Mouse (Mus musculus) natural killer cell, adult 2 months (primary cell): ENCODE results near the gene Gm20388.

Experiments used
- DNase-seq, 2 experiments: peaks; one replicate each; pipeline ENCODE4 v3.0.0; 2022; ENCODE audit warnings: low spot score in 2 of 2

Gm20388 gene

DNA sequence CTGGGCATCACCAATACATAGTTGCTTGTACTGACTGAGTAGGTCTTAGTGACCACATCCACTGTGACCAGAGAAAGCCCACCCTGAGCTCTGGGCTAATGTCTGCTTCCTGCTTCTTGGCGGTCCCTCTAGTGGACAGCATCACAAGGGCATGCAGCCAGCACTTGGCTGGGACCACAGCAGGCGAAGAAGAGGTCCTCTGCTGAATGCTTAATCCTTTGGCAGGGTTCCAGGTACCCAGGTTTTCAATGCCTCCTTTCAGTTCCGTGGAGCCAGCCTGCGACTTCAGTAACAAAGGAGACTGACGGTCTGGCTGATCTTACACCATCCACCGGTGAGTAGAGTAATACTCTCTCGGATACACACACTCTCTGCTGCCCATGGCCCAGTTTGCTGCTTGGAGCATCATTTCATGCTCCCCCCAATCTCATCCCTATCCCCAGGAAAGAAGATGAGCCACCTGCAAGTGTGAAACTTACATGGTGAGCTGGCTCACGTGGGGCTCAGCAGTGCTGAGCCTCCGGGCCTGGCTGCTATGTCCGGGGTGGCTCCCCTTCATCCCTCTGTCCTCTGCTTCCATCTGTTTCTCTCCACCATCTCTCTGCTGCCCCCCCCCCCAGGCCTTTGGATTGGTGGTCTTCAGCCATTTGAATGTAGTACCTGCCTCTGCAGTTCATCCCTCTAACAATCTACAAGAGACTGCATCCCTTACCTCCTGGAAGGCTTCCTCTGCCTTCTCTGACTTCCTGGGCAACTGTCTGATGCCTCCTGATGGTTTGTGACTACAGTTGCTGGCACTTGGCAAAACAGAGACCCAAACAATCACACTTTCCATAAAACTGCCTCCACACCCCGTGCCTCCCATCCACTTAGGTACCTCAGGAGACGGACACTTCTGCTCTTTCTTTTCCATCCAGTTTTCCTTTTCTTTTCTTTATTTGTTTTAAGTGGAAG, 2025.0 kb downstream of the Gm20388 start:
- no peak for DNase-seq

DNA sequence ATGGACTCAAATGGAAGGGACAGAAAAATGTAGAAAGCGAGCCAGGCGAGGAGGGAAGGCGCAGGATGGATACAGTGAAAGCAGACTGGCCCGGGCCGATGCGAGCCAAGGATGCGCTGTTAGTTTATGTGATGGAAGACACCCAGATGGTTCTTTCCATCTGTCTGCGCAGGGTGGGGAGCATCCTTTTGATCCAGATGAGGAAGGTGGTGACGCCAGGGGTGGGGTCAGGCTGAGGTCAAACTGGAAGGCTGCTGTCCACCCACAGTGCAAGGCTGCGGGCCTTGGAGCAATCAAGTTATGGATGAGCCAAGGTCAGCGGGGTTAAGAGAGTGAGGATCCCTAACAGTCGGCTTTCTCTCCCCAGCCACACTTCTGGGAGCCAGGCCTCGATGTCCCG, 2025.8 kb downstream of the Gm20388 start:
- DNase-seq = no peak

DNA sequence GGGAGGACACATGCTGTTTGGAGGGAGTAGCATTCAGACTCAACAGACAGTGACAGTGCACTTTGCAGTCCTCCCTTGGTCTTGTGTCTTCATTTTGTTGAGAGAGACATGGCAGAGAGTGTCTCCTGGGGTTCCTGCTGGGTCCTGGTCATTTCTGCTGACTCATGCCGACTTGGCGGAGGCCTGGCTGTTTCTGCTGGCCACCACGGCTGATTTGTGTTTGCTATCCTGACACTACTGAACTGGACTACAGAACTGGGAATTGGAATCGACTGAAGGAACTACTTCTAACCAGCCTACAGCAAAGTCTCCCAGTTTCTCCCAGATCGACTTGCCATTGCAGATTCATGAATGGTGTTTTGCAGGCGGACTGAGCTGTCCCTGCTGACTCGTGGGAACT, 2028.1 kb downstream of the Gm20388 start:
- no peak for DNase-seq

DNA sequence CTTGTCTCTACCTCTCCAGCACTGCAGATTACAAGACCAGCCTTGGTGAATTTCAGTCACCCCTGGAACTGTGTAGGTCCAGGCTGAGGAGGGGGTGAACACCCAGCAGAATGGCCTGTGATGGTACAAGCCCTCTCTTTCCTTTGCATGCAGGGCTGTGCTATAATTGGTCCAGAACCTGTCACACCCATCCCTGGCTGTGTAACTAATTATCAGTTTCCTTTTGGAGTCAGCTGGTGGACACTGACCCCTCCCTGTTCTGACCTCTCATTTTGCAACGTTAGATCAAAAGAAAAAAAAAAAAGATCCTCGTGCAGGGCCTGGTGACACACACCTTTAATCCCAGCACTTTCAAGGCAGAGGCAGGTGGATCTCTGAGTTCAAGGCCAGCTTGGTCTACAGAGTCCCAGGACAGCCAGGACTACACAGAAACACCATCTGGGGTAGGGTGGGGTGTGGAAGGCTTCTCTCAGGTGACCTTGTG, 2032.5 kb downstream of the Gm20388 start:
- DNase-seq = no peak

DNA sequence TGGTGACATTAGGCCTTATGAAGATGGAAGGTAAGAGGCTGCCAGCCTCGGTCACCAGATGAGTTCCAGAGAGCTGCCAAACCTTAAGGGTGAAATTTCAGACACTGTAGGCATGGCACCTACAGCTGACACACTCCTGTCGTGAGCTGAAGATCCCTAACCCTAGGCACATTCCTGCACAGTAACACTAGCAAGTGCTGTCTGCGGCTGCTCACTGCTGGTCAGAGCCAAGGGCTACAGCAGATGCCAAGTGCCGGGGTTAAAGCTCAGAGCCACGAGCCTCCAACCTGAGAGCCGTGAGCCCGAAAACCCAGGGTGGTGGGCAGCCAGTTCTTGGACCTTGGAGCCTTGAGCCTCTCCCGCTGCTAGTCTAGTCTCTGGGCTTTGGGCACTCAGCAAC, 2033.1 kb downstream of the Gm20388 start:
- no peak for DNase-seq

DNA sequence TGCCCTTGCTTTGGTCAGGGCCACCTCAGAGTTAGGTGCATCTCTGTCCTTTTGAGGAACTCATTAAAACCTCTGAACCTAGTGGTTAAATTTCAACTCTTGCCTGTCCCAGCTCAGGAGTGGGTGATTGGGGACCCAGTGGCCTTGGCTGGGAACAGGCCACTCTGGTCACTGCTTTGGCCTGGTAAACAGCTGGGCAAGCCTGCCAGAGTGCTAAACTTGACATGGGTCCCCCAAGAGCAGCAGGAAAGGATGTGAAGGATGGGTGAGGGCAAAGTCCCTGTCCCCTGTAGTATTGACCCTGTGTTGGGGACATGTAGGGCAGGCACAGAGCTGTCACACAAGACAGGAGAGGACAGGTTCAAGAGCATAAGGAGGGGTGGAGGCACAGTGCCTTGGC, 2034.2 kb downstream of the Gm20388 start, which contains the start of gene Car5a:
TSS of gene Car5a (minus strand) at position 74 of the 400 bp plus-strand sequence.
- no peak for DNase-seq

DNA sequence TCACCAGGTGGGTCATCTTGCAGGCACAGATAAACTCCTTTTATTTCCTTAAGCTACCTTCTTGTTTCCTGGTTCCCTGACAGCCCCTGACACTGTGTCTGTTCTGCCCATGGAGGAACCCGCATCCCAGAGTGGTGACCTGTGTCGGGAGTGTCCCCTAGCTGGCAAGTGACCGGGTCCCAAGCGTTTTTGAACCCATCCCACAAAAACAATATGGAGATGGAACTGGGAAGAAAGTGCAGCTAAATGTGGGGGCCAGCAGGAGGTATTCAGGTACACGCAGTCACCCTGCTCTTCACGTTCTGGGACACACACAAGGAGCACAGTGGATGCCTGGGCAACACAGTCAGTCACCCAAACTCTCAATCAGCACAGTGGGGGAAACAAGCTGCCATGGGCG, 2035.7 kb downstream of the Gm20388 start:
- DNase-seq = no peak

DNA sequence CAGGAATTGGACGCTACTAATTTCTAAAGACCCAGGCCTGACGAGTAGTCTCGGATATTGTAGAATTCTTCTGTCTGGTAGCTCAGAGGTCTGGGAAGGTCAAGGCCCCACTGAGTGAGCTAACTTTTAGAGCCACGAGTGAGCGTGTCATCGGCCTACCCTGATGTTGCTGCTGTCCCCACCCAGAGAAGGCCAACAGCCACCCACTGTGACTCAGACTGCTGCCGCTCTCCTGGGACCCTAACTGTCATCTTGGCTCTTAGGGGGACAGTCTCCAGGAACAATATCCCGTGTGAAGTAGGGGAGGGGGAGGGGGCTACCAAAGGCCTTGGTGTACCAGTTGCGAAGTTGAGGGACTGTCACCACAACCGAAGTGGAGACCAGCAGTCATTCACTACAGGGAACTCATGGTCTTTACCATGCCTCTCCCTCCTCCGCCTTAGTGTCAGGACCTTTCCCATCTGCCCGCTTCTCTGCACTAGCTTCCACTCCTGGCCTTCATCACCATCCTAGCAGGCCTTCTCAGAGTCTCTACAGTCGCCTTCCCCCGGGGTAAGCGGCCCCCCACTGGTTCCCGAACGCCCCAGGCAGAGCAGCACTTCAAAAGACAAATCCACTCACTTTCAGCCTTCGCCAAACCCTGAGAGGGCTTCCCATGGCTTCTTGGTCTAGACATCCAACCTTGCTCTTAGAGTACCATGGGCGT, 2036.6 kb downstream of the Gm20388 start:
- DNase-seq = no peak

DNA sequence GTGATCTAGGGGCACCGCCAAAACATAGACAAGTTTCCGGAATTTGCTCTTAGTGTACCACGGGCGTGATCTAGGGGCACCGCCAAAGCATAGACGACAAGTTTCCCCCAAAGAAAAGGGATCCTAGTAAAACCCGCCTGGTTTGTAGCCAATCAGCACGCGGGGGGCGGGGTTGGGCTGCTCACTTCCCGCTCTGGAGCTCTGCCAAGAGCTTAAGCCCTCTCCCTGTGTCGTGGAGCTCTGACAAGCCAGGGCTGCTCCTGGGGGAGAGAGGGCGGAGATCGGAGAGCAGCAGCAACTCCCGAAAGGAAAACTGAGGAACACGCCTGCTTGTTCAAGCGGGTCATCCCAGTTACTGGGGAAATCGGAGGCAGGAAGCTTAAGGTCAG, 2037.1 kb downstream of the Gm20388 start:
- peak; percentile 38 to 63 for DNase-seq

DNA sequence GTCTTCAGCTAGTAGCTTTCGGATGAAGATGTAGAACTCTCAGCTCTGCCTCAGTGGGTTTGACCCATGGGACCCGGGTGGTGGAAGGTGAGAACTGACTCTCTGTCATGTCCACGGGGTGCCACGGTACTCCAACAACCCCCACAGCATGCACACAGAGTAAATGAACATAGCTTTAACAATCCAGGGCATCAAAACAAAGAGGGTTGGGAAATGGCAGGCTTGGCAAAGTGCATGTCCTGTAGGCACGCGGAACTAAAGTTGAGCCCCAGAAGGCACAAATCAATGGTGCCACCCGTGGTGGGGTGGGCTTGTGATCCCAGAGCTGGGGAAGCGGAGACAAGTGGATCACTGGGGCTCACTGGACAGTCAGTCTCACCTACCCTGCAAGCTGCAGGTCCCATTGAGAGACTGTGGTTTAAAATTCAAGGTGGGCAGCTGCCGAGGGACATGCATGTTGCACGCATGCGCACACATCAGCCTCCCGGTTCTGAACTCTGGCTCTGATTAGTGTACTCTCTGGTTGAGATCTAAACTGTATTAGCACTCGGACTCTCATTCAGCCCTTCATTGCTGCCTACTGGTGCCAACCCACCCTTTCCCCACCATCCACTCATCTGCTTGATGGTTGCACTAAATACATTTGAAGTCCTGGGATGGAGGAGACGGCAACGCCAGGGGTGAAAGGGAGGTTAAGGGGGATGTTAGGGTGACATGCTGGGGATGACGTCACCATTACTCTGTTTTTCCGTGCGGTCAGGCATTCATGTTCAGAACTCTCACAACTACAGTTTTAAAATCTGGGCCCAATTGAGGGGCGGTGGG, 2037.9 kb downstream of the Gm20388 start:
- no peak for DNase-seq

DNA sequence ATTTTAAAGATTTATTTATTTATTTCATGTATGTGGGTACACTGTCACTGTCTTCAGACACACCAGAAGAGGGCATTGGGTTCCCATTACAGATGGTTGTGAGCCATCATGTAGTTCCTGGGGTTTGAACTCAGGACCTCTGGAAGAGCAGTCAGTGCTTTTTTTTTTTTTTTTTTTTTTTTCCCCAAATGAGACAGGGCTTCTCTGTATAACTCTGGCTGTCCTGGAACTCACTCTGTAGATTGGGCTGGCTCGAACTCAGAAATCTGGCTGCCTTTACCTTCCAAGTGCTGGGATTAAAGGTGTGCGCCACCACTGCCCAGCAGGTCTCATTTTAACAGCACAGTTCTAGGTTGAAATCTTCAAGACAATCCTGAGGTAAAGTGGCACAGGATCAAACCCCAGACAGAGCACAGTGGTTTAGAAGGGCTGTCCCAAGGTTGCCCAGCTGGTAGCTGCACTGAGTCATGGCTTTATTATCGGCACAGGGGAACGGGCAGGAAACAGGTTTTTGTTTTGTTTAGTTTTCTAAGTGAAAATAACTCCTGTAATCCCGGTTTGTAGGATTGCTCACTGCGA, 2038.7 kb downstream of the Gm20388 start, which contains the start of gene Banp:
TSS of gene Banp (plus strand) at position 529 of the 579 bp plus-strand sequence.
- no peak for DNase-seq

DNA sequence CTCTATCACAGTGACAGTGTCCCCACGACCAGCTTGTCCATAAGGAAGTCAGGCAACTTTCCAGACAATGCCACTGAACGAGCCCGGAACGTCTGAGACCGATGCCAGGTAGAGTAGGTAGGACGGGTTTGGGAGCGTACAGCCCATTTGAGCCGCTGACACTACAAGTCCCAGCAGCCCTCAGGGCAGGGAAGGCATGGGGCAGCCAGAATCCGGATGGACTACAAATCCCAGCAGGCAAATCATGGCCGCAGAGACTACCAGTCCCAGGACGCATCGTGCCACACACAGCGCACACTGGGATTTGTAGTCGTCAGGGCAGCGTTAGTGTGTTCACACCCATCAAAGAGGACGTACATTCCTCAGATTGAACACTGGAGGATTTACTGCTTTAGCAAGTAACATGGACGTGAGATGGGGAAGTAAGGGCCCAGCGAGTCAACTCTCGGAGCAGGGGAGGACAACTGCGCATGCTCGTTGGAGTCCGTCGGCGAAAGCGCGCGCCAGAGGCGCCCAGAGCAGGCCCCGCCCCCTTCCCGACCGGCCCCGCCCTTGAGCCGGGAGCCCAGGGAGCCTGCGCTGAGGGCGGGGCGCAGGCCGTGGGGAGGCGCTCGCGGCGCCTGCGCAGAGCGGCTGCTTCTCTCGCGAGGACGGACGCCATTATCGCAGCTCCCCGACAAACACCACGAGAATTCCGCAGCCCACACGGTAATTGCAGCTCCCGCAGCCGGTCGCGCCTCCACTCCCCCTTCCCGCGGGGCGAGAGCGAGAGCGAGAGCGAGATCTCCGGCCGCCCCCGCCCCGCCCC, 2039.5 kb downstream of the Gm20388 start:
- peak; percentile 99 for DNase-seq

DNA sequence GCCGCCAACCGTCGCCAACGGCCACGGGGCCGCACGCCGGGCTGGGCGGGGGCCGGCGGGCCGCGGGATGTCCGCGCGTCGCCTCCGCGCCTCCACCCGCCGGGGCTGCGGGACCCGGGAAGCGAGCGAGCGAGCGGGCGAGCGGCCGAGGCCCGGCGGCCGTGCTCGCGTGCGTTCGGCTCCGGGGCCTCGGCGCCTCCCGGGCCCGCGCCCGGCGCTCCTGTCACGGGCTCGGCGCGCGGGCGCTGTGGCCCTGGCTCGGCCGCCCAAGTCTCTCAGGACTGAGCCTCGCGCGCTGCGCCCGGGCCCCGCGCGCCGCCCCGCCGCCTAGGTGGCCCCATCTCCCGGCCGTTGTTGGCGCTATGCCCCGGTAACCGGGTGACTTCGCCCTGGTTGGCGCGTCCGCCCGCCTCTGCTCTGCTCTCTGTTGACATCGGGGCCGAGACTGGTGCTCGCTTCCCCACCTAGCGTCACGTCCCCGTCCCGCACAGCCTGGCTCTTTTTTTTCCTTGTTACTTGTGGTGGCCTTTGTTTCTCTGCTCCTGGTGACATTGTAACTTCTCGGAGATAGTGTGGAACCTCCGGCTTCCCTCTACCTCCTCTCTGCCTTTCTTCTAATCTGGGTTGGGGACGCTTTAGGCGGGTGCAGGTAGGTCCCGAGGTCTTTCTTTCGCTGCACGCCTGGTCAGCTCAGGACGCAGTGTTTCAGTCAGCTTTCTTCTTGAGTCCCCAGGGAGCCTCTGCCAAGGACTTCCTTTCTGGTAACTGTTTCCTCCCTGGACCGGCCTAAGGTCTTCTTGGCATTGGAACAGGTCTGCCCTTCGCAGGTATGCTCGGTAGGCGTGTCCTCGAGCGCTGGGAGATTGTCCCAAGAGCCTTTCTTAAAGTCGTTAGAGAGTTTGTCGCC, 2040.4 kb downstream of the Gm20388 start:
- peak; percentile 37 to 48 for DNase-seq

DNA sequence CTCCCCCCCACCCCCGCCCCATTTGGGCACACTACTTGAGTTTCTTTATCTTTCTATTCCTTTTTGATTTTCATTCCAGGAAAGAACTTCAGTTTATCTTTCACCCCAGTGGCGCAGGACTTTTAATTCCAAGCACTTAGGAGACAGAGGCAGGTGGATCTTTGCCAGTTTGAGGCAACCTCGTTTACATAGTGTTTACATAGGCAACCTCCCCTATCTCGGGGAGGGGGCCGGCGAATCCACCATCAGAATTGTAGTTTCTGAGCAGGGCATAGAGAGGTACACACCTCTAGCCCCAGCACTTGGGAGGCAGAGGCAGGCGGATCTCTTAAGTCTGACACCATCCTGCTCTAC, 2041.0 kb downstream of the Gm20388 start:
- no peak for DNase-seq

DNA sequence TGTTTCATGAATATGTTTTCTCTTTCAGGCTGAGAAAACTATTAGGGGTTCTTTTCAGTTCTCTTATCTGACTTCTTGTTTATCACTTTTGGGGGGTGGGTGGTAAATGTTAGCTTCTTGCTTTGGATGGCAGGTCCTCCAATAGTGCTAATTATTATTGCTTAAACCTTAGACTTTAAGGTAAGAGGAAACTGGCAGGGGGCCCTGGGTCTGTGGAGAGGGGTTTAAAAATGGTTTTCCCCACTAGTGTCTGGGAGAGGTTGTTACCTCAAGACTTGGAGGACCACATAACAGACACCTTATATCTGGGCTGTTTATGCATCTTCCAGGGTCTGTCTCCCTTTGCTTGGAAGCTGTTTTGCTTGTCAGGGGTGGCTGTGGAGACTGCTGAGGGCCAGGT, 2041.5 kb downstream of the Gm20388 start:
- DNase-seq = no peak

DNA sequence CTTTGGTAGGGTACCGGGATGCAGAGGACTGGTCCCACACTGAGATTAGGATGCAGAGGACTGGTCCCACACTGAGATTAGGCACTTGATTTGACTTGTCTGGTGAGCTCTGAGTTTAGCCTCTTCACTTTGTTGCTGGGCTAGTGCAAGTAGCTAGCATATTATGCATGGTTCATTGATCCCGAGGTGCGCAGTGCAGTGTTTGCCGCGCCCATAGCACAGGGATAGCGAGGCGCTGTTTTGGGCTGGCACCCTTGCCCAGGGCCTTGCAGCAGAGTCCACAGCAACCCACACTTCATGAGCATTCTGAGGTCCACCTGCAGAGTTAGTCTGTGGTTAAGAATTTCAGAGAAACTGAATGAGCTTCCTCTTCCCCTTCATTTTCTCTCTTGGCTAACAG, 2042.2 kb downstream of the Gm20388 start:
- DNase-seq = no peak

DNA sequence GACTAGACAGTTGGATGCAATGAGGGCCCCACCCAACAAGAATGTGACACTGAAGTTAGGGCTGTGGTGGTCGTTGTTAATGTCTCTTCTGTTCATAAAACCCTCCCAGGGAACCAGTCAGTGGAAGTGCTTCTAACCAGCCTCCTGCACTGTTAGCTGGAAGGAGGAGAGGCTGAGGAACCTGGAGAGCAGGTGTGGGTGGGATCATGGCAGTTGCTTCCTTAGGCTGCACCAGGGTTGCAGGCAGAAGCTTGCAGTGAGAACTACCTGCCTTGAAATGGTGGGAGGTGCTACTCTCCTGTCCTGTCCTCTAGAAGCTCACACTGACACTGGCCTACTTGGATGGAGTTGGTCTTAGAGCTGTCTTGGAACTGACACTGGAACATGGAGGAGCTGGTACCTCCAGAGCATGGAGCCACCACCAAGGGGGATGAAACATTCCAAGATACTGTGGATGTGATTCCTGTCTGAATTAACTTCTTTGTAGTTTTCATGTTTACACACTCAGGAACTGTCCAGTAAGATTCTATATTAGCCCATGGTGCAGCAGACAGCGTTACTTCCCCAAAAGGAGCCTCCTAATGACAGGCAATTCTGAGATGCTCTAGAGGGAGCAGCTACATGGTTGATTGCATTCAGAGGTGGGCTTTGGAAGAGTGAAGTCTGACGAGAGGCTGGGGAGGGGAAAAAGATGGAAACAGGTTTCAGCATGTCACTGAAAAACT, 2043.3 kb downstream of the Gm20388 start:
- DNase-seq = no peak

DNA sequence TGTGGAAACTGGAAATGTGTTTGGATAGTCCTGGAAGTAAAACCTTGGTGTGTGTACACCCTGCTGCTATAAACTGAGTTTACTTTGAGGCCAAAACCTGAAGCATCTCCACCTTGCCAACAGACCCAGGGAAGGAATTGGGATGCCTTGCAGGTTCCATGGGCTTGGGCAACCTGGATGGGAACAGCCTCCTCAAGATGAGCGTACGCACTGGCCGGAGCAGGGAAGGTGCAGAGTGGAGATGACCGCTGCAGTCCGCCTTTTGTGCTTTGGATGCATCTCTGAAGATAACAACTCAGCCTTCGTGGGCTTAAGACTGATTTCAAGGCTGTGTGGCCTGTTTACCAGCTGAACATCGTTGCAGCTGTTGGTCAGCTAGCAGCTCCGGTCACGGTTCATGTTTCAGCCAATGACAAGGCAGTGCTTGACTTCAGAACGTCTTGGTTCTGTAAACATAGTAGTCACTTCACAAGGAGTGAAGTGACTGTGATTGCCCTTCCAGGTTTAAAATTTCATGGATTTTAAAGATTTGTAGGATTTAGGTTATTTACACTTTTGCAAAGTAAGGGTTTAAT, 2044.4 kb downstream of the Gm20388 start:
- DNase-seq = no peak
